Mouse (Mus musculus) left cerebral cortex, adult 11 months (tissue): ENCODE data around the gene Psd4.

Experiments
- DNase-seq: peaks from one replicate; pipeline ENCODE4 v3.0.0; 2022; ENCODE audit warnings: low spot score

Gene Psd4

DNA sequence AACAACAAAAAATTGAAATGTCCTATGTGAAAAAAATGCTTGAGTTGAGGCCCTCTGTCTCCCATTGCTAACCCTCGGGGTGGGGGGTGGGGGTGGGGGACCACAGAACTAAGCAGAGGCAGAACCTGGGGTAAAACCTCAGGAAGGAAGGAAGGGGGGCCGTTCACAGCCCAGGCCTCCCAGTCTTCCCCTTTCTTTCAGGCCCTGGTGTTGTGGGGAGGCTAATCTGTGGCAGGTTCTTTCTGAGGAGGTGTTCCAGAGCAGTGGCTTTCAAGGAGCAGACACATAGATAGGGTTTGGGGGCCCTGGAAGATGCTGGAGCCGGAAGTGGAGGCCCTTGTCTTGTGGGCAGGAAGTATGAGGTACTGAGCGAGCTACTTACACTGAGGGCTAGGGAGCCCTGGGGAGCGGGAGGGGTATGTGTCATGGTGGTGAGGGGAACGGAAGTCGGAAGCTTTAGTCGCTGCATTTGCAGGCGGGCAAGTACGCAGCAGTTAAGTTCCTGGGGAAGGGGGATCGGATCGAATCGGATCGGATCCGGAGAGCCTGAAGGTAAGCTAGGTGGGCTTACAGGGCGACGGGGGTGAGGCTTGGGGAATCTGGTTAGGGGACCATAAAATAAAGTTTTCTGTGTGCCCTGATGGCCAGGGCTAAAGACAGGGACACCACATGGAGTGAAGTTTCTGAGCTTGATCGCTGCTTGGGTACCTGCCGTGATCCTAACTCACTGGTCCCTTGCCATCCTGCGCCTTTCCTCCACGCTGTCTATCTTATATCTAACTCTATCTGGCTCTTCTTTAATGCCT, 19.0 kb downstream of the Psd4 start:
- no peak for DNase-seq

DNA sequence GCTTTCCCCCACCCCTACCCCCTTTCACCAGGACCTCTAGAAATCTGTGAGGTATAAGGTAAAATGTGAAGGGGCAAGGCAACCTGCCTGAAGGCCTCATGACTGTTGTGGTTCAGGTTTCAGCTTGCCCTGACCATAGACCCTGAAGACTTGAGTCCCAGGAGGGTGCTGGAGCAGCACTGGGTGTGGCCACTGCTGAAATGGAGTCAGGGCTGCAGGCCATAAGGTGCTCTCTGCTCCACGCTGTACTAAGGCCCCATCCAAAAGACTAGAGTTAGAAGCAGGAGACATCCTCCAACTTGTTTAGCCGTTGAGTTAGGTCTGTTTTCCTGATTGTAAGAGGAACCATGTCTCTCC, 19.6 kb downstream of the Psd4 start:
- DNase-seq = no peak

DNA sequence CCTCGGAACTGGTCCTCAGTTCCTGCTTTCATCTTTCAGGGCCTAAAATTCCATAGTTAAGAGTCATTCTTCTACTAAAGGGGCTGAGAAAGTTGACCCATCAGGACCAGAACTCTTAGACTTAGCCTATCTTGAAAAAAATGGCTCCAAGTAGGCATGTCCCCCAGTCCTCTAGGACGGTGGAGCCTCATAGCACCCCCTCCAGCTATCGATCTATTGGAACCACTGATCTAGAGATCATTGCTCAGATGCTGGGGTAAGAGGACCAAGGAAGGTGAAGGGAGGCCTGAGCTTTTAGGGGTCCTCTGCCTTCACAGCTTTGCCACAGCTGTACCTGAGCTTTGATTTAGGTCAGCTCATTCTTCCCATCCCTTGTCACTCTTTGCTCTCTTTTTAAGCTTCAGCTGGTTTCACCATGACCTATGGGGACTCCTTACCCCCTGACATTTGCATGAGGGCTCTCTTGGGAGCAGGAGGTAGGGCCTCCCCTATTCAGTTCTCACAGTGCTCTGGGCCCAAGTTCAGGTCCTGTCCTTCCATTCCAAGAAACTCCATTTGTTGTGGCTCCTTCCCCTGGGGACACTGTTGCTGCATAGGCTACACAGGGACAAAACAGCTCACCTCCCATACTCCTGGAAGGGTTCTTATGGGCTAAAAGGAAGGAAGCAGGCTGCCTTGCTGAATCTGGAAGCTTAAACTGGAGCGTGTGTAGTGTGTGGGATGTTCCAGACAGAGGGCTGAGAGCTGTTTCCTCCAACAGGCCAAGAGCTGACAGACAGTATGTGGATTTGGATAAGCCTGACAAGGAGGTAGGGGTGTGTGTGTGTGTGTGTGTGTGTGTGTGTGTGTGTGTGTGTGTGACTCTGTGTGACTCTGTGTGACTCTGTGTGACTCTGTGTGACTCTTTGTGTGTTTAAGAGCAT, 20.2 kb downstream of the Psd4 start:
- no peak for DNase-seq

DNA sequence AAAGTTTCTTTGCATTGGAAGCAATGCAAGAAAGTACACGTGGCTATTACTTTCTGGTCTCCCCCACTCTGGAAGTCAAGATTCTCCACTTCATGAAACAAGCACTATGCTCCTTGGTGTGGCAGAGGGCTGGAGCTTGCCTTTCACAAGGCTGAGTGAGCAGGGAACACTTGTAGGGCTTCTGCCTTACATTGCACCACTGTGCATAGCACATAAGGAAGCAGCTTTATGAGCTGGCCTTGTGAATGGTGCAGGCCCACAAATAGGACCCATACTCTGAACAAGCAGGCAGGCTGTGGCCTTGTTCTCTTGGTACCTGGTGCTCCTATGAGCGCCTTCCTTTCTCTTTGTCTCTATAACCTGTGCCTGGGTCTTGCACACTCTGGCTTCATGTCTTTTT, 25.9 kb downstream of the Psd4 start:
- no peak for DNase-seq

DNA sequence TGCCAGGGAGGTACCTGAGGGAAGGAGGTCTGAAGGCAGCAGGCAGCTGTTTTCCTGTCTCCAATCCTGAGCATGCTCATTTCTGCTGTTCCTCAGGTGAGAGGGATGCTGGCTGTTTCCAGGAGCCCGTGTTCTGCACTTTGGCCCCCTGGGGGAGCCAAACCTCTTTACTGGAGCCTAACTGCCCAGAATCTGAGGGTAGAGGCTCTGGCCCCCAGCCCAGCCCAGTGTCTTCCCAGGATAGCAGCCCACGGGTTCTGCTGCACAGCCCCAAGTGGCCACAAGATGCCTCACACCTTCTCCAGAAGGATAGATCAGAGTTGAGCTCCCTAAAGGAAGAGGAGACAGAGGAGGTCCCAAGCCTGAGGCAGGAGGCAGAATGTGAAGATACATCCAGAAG, 29.7 kb downstream of the Psd4 start:
- no peak for DNase-seq

DNA sequence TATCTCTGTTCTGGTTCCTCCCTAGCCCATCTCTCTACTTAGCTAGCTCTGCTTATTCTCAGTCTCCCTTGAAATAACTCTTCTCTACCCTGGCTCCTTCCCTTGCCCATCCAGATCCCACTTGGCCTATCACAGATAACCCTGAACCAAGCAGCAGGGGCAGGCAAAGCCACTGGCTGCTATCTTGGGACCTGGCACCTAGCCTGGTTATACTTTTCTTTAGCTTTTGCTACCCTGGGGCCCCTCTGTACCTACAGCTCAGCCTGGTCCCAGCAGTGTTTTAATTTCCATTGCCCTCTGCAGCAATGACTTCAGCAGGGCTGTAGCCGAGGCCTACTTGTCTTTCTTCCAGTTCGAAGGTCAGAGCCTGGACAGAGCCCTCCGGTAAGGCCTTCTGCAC, 33.3 kb downstream of the Psd4 start:
- no peak for DNase-seq

DNA sequence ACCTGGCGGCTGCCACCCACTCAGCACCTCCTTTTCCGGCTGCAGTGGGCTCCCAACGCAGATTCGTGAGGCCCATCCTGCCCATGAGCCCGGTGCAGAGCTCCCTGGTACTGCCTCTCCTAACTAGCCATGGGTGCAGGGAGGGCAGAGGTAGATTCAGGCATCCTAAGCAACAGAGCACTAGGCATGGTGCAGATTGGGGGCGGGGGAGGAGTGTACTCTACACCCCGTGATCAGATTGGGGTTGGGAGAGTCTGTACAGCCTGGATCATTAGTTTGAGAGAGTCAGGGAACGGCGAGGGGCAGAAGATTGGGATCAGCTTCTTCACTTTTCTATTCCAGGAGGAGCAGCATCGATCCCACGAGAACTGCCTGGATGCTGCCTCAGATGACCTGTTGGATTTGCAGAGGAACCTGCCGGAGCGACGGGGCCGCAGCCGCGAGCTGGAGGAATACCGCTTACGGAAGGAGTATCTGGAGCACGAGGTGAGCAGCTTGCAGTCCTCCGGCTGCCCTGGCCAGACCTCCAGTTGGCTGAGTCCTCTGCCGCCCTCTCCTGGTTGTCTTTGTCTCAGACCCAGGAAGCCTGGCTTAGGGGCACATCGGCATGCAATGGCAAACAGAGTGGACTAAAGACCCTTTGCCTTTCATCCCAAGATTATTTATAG, 38.1 kb downstream of the Psd4 start:
- DNase-seq = no peak

DNA sequence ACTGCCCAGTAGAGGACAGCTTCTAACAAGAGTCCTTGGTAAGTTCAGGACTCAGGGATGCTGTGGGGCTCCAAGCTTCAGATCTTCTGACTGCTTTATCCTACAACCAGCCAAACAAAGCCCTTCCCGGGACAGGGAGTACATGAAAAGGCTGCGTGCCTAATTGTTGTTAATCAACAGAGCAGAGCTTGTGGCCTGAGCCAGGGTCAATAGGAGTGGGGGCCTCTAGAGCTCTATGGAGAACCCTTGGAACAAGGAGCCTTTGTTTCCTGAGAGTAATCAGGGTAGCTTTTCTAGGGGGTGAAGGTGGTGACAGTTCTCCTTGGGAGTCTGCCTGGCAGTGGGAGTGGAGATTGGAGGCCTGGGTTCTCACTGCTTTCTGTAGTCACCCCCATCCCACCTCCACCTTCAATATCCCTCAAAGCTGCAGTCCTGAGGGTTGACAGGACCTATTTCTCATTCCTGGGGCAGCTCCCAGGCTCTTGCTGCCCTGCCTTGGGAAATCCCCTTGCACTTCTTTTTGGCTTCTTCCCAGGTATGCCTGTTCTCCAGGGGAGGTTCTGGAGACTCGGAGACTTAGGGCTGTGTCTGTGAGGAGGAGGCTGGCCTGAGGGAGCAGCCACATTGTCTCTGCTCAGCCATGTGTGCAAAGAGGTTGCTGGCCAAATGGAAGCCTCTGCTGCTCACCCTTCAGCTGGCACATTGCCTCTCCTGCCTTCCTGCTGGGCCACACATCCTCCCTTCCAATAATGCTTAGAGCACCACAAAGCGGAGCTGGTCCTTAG, 40.5 kb downstream of the Psd4 start:
- no peak for DNase-seq

DNA sequence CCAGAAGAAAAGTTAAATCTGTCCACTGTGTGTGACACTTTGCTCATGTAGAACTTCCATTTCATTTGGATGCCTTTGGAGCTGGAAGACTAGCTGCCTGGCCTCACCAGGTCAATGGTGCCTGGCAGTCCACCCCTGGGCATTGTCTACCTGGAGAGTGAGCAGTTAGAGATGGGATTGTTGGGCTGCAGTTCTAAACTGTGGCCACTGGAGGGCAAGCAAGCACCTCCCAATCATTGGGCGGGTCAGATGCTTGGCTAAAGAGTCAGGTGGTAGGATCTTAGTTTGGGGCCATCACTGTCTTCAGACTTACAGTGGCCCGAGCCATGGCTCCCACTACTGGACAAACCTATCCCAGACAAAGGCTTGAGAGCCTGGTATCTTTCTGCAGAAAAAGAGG, 41.8 kb downstream of the Psd4 start:
- DNase-seq = no peak

DNA sequence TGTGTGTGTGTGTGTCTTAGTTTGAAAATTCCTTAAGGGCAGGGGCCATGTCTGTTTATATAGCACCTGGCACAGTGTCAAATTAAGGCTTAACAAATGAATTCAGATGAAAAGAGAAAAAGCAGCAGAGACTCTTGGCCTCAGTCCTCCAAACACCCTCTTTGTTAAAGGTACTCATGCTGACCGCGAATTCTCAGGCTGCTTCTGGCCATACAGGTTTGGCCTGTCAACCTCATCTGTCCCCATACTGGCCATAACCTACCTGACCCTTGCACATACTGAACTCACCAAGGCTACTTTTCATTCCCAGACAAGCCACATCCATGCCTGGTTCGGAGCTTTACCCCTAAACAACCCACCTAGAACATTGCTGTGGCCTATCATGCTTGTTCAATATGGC, 45.8 kb downstream of the Psd4 start:
- DNase-seq = no peak

DNA sequence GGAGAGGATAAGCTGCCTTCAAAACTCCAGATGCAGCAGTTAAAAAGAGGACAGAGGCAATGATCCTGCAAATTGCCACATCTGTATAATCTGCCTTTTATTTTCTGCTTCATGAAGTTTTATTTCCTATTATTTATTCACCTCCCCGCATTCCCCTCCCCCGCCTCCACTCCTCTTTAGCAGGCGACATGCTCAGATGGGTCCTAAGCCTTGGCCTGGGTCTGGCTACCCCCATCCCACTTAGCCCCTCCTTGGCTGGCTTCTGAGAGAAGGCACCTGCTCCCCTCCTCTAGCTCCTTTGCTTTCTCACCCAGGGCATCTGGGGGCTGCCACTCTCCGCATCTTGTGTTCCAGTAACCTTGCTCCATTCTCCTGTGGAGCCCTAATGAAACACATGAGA, 46.3 kb downstream of the Psd4 start:
- DNase-seq = no peak

DNA sequence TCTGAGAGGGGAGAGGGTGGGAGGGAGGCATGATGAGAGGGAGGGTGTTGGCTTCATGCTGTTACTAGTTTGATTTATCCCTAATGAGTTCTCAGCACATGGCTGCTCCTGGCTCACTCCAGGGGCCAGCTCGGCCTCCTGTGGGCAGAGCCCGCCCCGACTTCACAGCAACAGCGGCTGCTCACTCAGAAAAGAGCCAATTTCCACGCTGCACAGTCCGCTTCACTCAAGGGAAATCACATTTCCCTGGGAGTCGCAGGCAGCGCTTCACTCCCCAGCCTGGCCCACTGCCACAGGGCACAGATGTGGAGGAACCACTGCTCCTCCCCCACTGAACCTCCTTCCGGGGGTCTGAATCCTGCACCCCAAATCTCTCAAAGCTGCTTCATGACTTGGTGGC, 49.3 kb downstream of the Psd4 start:
- DNase-seq = no peak

DNA sequence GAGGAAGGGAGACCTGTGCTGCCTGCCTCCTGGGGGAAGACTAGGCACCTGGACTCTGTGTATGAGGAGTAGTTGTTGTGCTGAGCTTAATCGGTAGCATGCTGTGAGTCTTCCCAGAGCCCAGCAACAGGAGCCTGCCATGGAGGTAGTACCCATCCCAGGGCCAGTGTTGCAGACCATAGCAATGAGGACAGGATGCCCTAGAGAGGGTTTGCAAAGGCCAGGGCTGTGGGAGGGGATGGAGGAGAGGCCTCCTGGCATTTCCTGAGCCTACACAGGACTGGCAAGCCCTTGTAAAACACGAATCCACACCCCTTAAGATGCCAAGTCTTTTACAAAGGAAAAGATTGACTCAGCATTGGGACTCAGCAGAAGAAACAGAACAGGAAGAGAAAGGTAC, 49.7 kb downstream of the Psd4 start:
- DNase-seq = no peak

DNA sequence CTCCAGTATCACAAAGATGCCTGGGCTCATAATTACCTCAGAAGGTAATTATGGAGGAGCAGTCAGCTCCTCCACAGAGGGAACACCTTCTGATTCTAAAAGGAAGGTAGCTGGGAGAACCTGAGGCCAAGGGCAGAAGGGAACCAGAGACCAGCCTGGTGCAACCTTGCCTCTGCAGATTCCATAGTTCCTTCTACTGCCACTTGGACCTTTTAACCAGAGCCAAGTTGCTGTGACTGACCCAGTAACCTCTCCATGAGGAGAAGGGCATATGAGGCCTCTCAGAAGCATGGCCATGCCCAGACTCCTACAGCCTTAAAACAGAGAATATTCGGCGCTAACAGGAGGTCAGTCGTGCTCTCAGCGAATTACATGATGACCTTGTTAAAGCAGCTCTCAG, 50.2 kb downstream of the Psd4 start:
- no peak for DNase-seq

DNA sequence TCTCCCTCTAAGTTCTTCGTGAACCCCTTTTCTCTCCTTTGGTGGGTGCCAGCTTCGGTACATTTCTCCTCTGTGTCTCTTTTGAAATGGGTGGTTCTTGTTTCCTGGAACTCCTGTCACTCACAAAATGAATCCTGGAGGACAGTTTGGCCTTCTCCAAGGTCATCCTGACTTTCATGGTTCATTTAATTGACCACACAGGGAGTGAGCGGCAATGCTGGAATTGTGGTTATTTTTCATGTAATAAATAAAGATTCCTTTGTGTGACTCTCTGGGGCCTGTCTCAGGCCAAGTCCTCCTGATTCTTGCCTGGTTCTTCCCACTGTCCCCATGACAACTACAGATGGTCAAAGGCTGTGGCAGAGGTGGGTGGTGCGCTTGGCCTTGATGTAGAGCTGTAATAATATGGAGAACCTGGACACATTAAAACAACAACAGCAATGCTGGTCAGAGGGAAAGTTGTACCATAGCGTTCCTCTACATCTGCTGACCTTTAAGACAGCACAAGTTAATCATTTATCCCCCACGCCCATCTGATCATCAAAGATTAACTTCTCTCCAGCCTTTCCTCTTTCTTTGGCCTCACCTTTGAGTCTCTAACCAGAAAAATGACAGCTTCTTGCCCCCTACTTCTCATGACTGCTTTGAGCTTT, 54.0 kb downstream of the Psd4 start:
- no peak for DNase-seq

DNA sequence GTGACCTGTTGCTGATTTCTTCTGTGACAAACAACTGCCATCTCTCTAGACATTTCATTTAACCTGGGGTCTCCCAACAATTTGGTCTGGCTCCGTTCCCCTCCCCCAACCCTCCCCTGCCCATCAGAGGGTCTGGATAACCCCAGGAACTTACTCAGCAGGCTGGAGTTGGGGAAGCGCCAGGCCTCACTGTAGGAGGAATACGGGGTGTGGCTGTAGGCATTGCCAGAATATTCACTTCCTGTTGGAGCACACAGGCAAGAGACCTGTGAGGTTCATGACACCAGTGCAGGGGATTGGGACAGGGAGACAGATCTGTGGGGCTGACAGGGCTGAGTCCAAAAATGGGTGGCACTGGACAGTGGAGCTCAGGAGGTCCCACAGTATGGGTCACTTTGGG, 55.4 kb downstream of the Psd4 start:
- no peak for DNase-seq

DNA sequence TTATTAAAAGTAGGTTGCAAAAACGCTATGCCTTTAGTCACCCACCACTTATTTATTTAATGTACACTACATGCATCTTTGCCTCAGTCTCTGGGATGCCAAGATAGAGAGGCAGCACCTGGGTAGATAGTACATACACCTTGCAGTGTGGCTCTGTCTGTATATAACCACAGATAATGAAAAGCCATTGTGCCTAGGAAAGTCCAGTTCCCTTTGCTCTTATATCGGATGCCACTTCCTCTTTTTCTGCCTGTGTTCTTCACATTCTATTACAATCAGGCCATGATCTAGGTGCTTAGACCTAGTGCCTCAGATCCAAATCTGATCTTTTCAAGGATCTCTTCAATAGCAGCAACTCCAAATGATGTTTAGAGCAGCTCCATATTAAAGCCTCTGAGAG, 58.2 kb downstream of the Psd4 start:
- DNase-seq = no peak

DNA sequence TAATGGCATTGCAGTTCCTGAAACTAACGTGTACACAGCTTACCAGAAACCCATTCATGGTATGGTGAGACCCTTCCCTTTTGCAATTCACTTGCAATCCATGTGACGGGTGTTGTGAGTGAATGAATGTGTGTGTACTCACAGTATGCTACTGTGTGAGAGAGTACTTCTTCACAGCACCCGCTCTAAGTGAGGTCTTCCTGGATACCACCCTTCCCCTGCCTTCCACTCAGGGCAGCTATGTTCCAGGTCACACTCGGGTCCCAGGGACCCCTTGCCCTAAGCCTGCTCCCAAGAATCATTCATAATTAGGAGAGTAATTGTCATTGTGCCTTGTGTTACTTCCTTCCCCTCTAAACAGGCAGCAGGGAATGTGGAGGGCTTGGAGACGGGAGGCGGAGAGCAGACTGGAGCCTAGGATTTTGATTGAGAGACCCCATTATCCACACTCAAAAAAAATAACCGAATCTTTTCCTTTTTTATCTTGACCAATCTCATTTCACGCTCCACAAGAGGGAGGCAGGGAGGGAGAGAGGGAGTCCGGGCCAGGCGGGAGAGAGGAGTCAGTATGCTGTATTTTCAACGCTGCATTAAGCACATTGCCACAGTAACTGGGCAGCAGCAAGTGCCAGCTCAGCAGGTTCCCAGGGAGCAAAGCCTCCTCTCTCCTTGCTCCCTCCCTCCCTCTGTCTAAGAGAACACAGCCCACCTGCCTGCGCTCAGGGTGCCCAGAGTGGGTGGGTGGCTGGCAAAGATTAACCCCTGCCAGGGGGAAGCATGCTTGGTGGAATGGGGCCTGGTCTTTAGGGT, 60.7 kb downstream of the Psd4 start:
- DNase-seq = no peak

DNA sequence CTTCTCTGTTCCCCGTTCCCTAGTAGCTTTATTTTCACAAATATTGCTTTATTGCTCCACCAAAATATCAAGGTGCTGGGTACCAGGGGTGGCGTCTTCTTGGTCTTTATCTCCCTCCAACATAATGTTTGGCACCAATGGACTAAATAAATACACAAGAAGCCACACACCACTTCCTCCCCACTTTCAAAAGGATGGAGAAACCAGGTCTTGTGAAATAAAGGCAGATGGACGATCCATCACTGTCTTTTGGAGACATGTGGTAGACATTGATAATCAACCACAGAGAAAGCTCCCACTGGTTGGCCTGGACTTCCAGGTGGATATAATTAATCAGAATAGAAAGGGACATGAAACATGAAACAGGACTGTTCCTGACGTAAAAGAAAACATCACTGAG, 62.4 kb downstream of the Psd4 start:
- no peak for DNase-seq

DNA sequence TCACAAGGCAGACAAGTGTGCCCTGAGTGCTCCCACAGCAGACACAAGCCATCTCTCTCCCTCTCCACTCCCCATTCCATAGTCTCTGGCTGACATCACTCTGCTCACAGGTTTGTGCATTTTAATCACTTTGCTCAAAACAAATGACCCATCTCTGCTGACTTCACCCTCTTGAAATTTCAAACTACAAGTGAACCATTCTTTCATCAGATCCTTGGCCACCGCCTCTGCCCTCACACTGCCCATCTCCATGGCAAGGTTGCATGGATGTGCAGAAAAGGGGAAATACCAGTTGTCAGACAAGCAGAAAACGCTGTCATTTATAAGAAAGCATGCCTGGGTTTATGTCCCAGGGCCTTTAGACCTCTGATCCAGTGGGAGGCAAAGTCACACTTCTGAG, 67.3 kb downstream of the Psd4 start:
- DNase-seq = no peak

DNA sequence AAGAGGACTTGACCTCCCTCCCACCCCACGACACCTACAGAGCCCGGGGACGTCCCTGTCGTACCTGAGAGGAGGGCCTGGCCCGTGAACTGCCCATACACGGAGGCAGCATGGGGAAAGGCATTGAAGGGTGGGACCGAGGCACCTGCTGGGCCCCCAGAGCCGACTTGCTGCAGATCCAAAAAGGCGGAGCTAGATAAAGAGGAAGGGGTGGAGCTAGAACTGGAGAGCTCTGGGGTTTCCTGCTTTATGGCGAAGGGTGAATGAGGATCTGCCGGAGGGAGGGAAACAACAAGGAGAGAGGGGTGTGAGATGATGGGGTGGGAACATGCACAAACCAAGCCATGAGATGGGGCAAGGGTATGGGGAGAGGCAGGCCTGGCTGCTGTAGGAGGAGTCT, 68.3 kb downstream of the Psd4 start:
- DNase-seq = no peak
